Mouse (Mus musculus): Measurements from ENCODE around the gene P2ry12. TPM values are rescaled to one million over a fixed set of nuclear protein-coding genes. Genes with fewer than 3 reads are reported as not detected.

Gene P2ry12
- polyA plus RNA-seq, 2 experiments, result 2.5 to 3.3 TPM

GRCm38 (mm10) chr3:59174426-59175154 is 88.1 kb downstream of the P2ry12 start:
- no peak for ATAC-seq (ENCODE audit: low FRiP score, low read depth)

GRCm38 (mm10) chr3:59169921-59170627 is 92.6 kb downstream of the P2ry12 start:
- no peak overlapping the region for H3K4me2 ChIP-seq (replicated peaks; ENCODE audit: low read depth, low read length, severe bottlenecking)
- no peak for TF ChIP-seq POLR2A (IDR thresholded peaks at IDR 0.05; ENCODE audit: borderline replicate concordance, extremely low read depth, insufficient read depth, insufficient read length)
- H3K36me3 ChIP-seq (ENCODE audit: control insufficient read depth, insufficient read depth, low read length), result no peaks in the 10 kb centered on the region
- no peak overlapping the region for H3K4me3 ChIP-seq (replicated peaks; ENCODE audit: low read length)
- H3K27me3 ChIP-seq (ENCODE audit: control insufficient read depth, insufficient read depth, low read length), result no peaks in the 10 kb centered on the region
- no peaks in the 10 kb centered on the region for H3K9me3 ChIP-seq (ENCODE audit: control insufficient read depth, low read length)
- ATAC-seq (ENCODE audit: low FRiP score, low read depth) (no peak), DNase-seq (ENCODE audit: low spot score) (no peak)
- H3K9ac ChIP-seq (ENCODE audit: low read depth, low read length, severe bottlenecking), result no peak overlapping the region
- H3K4me1 ChIP-seq (ENCODE audit: control insufficient read depth, insufficient read depth, low read length), result no peaks in the 10 kb centered on the region
- H3K27ac ChIP-seq (replicated peaks; ENCODE audit: low read depth, low read length), result no peak overlapping the region
- 52% methylated on average over 2 of the region's 2 CpGs for WGBS

More at GRCm38 (mm10) chr3:59174426-59175154, 88.1 kb downstream of the P2ry12 start:
- no peaks in the 10 kb centered on the region for H3K27me3 ChIP-seq (ENCODE audit: control insufficient read depth, insufficient read depth, low read length)
- no peak overlapping the region for H3K9ac ChIP-seq (ENCODE audit: low read depth, low read length, severe bottlenecking)
- H3K4me1 ChIP-seq (ENCODE audit: control insufficient read depth, insufficient read depth, low read length), result no peaks in the 10 kb centered on the region
- H3K36me3 ChIP-seq (ENCODE audit: control insufficient read depth, insufficient read depth, low read length), result no peaks in the 10 kb centered on the region
- H3K27ac ChIP-seq (replicated peaks; ENCODE audit: low read depth, low read length), result no peak overlapping the region
- H3K4me3 ChIP-seq (replicated peaks; ENCODE audit: low read length), result no peak overlapping the region
- WGBS, result 76% methylated on average over 6 of the region's 6 CpGs
- no peaks in the 10 kb centered on the region for H3K9me3 ChIP-seq (ENCODE audit: control insufficient read depth, low read length)
- H3K4me2 ChIP-seq (replicated peaks; ENCODE audit: low read depth, low read length, severe bottlenecking), result no peak overlapping the region
- DNase-seq (ENCODE audit: low spot score), result no peak
- no peak for TF ChIP-seq POLR2A (IDR thresholded peaks at IDR 0.05; ENCODE audit: borderline replicate concordance, extremely low read depth, insufficient read depth, insufficient read length)

- Histone ChIP-seq H3K36me3 (ENCODE audit: control insufficient read depth, insufficient read depth, low read length) (no peaks in the 10 kb centered on the region), H3K27me3 (ENCODE audit: control insufficient read depth, insufficient read depth, low read length) (no peaks in the 10 kb centered on the region), H3K4me2 (replicated peaks; ENCODE audit: low read depth, low read length, severe bottlenecking) (no peak overlapping the region), H3K9me3 (ENCODE audit: control insufficient read depth, low read length) (no peaks in the 10 kb centered on the region), H3K4me1 (ENCODE audit: control insufficient read depth, insufficient read depth, low read length) (no peaks in the 10 kb centered on the region), H3K9ac (ENCODE audit: low read depth, low read length, severe bottlenecking) (no peak overlapping the region), H3K4me3 (replicated peaks; ENCODE audit: low read length) (no peak overlapping the region), H3K27ac (replicated peaks; ENCODE audit: low read depth, low read length) (no peak overlapping the region)
- no peak for DNase-seq (ENCODE audit: low spot score)
- no peak for ATAC-seq (ENCODE audit: low FRiP score, low read depth)
- 68% methylated on average over 4 of the region's 4 CpGs for WGBS
- TF ChIP-seq POLR2A (IDR thresholded peaks at IDR 0.05; ENCODE audit: borderline replicate concordance, extremely low read depth, insufficient read depth, insufficient read length), result no peak
Observed at GRCm38 (mm10) chr3:59169215-59169614, 93.5 kb downstream of the P2ry12 start.

DNA sequence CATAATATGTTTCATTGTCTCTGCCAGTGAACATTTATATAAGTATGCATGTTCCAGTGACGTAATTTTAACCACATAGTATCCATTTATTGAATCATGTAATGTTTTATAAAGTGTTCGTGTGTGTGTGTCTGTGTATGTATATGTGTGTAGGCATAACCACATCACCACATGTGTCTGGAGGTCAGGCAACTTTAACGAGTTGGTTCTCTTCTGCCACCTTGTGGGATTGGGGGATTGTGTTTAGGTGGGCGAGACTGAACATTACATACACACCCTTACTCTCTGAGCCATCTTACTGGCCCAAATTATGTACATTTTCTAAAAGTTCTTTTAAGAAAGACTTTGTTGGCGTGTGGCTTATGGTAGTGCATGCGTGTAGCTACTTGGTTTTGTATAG is 94.2 kb downstream of the P2ry12 start:
- H3K27me3 ChIP-seq (ENCODE audit: control insufficient read depth, insufficient read depth, low read length), result no peaks in the 10 kb centered on the region
- no peak overlapping the region for H3K4me2 ChIP-seq (replicated peaks; ENCODE audit: low read depth, low read length, severe bottlenecking)
- no peak overlapping the region for H3K27ac ChIP-seq (replicated peaks; ENCODE audit: low read depth, low read length)
- 84% methylated on average over 6 of the region's 6 CpGs for WGBS
- H3K9ac ChIP-seq (ENCODE audit: low read depth, low read length, severe bottlenecking), result no peak overlapping the region
- no peak for TF ChIP-seq POLR2A (IDR thresholded peaks at IDR 0.05; ENCODE audit: borderline replicate concordance, extremely low read depth, insufficient read depth, insufficient read length)
- no peaks in the 10 kb centered on the region for H3K4me1 ChIP-seq (ENCODE audit: control insufficient read depth, insufficient read depth, low read length)
- no peaks in the 10 kb centered on the region for H3K9me3 ChIP-seq (ENCODE audit: control insufficient read depth, low read length)
- DNase-seq (ENCODE audit: low spot score) (no peak), ATAC-seq (ENCODE audit: low FRiP score, low read depth) (no peak)
- no peak overlapping the region for H3K4me3 ChIP-seq (replicated peaks; ENCODE audit: low read length)
- no peaks in the 10 kb centered on the region for H3K36me3 ChIP-seq (ENCODE audit: control insufficient read depth, insufficient read depth, low read length)

DNA sequence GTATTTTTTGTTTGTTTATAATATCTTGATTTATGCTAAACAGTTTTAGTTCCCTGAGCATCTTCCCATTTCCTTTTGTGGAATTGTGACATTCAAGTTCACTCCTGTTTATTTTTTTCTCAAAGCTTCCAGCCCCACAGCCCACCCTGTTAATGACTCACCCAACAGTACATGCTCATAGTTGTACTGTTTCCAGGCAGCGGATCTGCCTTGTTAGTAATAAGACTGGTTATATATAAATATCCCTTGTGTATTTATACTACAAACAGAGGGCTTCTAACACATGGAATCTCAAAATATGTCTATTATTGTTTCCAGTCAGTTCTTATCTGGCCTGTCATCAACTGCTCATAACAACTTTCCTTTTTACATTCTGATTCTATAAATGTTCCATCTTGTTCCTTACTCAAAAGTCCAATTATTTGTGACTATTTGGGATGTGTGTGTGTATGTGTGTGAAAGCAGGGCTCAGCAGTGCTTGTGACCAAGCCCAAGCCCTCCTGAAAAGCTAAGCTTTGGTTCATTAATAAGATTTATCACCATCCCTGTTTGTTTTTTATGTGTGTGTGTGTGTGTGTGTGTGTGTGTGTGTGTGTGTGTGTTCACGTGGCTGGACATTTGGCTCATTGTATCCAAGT is 95.1 kb downstream of the P2ry12 start:
- no peaks in the 10 kb centered on the region for H3K4me1 ChIP-seq (ENCODE audit: control insufficient read depth, insufficient read depth, low read length)
- 77% methylated on average over 2 of the region's 2 CpGs for WGBS
- ATAC-seq (ENCODE audit: low FRiP score, low read depth), result no peak
- H3K4me3 ChIP-seq (replicated peaks; ENCODE audit: low read length), result no peak overlapping the region
- no peak overlapping the region for H3K27ac ChIP-seq (replicated peaks; ENCODE audit: low read depth, low read length)
- H3K9me3 ChIP-seq (ENCODE audit: control insufficient read depth, low read length), result no peaks in the 10 kb centered on the region
- no peak for TF ChIP-seq POLR2A (IDR thresholded peaks at IDR 0.05; ENCODE audit: borderline replicate concordance, extremely low read depth, insufficient read depth, insufficient read length)
- no peaks in the 10 kb centered on the region for H3K36me3 ChIP-seq (ENCODE audit: control insufficient read depth, insufficient read depth, low read length)
- H3K4me2 ChIP-seq (replicated peaks; ENCODE audit: low read depth, low read length, severe bottlenecking), result no peak overlapping the region
- H3K27me3 ChIP-seq (ENCODE audit: control insufficient read depth, insufficient read depth, low read length), result no peaks in the 10 kb centered on the region
- no peak for DNase-seq (ENCODE audit: low spot score)
- no peak overlapping the region for H3K9ac ChIP-seq (ENCODE audit: low read depth, low read length, severe bottlenecking)

Other genes with a start within 250 kb of the P2ry12 start
- 0.13 and 0.19 TPM in 2 replicates for gene Gpr171, start 161.1 kb downstream of the P2ry12 start, polyA plus RNA-seq (2012; rRNA removed)
- gene Gpr171, start 161.1 kb downstream of the P2ry12 start, polyA plus RNA-seq (2014; fragmentation: Nextera tagmentation; extraction: Ambion mirVana), result 0.75 and 1.5 TPM in 2 replicates
- 0.36 and 0.38 TPM in 2 replicates for gene P2ry14, start 109.3 kb downstream of the P2ry12 start, polyA plus RNA-seq (2012; rRNA removed)
- 1.6 and 1.8 TPM in 2 replicates for gene P2ry14, start 109.3 kb downstream of the P2ry12 start, polyA plus RNA-seq (2014; fragmentation: Nextera tagmentation; extraction: Ambion mirVana)
- gene Gpr87, start 67.8 kb downstream of the P2ry12 start, polyA plus RNA-seq (2012; rRNA removed), result 5.7 and 6.3 TPM in 2 replicates
- gene Gpr87, start 67.8 kb downstream of the P2ry12 start, polyA plus RNA-seq (2014; fragmentation: Nextera tagmentation; extraction: Ambion mirVana), result 14.8 and 20.4 TPM in 2 replicates
- gene P2ry13, start 52.0 kb downstream of the P2ry12 start, polyA plus RNA-seq (2012; rRNA removed), result 1.3 and 1.4 TPM in 2 replicates
- gene P2ry13, start 52.0 kb downstream of the P2ry12 start, polyA plus RNA-seq (2014; fragmentation: Nextera tagmentation; extraction: Ambion mirVana), result 1.6 and 1.9 TPM in 2 replicates
- 18.5 and 20.5 TPM in 2 replicates for gene Igsf10, start 81.5 kb upstream of the P2ry12 start, polyA plus RNA-seq (2012; rRNA removed)
- 19.1 and 21.2 TPM in 2 replicates for gene Igsf10, start 81.5 kb upstream of the P2ry12 start, polyA plus RNA-seq (2014; fragmentation: Nextera tagmentation; extraction: Ambion mirVana)